Mouse (Mus musculus) heart, postnatal 0 days (tissue): Measurements from ENCODE around the gene Bpifb5. TPM values are rescaled to one million over a fixed set of nuclear protein-coding genes. Genes with fewer than 3 reads are reported as not detected.
A peak's percentile ranks its signal among the peaks of the same experiment; 100 is the strongest.
"Not testable (repeated sequence)": the region's sequence is repeated elsewhere in the genome, so short reads cannot be mapped to it uniquely, and the experiment has no call there.

Source experiments
- ATAC-seq: fragments of 200-750 bp; cut with Nextera tagmentation; 2 replicates; pipeline ENCODE4 v1.8.0; 2017; ENCODE audit warnings: low read depth, moderate number of reproducible peaks, moderate library complexity; ENCODE audit not compliant: insufficient read depth
- DNase-seq: peaks from one replicate; pipeline ENCODE4 v3.0.0-alpha.2; 2016; ENCODE audit warnings: low spot score
- H3K27ac ChIP-seq: fragments of 300-500 bp; sonication (generic); 2 replicates; pipeline ENCODE4 v1.5.1; 2014; ENCODE audit warnings: low read depth, mild to moderate bottlenecking
- H3K27me3 ChIP-seq: fragments of 300-500 bp; sonication (generic); 2 replicates; pipeline ENCODE4 v1.6.1; 2014; ENCODE audit warnings: low read length, mixed read lengths; ENCODE audit not compliant: control insufficient read depth, insufficient read depth
- H3K36me3 ChIP-seq: fragments of 300-500 bp; sonication (generic); replicated peaks from 2 replicates; pipeline ENCODE4 v1.6.1; 2014; ENCODE audit warnings: low read length, mixed read lengths; ENCODE audit not compliant: control insufficient read depth, insufficient read depth
- H3K4me1 ChIP-seq: fragments of 300-500 bp; sonication (generic); 2 replicates; pipeline ENCODE4 v1.6.1; 2014; ENCODE audit warnings: antibody characterized with exemption; ENCODE audit not compliant: control insufficient read depth, insufficient read depth
- H3K4me2 ChIP-seq: fragments of 300-500 bp; sonication (generic); 2 replicates; pipeline ENCODE4 v1.6.1; 2014; ENCODE audit warnings: low read depth, mild to moderate bottlenecking, low read length, moderate library complexity
- H3K4me3 ChIP-seq: fragments of 300-500 bp; sonication (generic); 2 replicates; pipeline ENCODE4 v1.5.1; 2014; ENCODE audit warnings: low read depth, low read length
- H3K9ac ChIP-seq: fragments of 300-500 bp; sonication (generic); replicated peaks from 2 replicates; pipeline ENCODE4 v1.6.1; 2014; ENCODE audit warnings: low read depth, low read length, mixed read lengths
- H3K9me3 ChIP-seq: fragments of 300-500 bp; sonication (generic); replicated peaks from 2 replicates; pipeline ENCODE4 v1.6.1; 2016; ENCODE audit warnings: low read length; ENCODE audit not compliant: control insufficient read depth
- CTCF ChIP-seq: IDR thresholded peaks from 2 replicates; pipeline ENCODE4 v1.5.1; 2016; ENCODE audit warnings: antibody characterized with exemption, control low read depth, low read depth
- EP300 ChIP-seq: IDR thresholded peaks from 2 replicates; pipeline ENCODE4 v1.6.1; 2016; ENCODE audit warnings: antibody characterized with exemption, low read depth
- WGBS: fragments of 180-500 bp; shearing (Covaris S2); extraction: QIAGEN DNeasy Blood & Tissue Kit; methylation state at CpG from one replicate; pipeline ENCODE4 v1.1.7; 2014; 5-methylcytosine and 5-hydroxymethylcytosine counted together
- polyA plus RNA-seq: library from polyadenylated mRNA; unstranded; fragments of >200 nt; fragmentation: Nextera tagmentation; extraction: Ambion mirVana; gene quantifications from 2 replicates; pipeline ENCODE4 v1.2.1, GENCODE M21; 2015
- total RNA-seq: library from RNA; depleted of rRNA; stranded (reverse); fragments of >200 nt; gene quantifications from 2 replicates; pipeline ENCODE4 v1.2.3, GENCODE M21; 2014; ENCODE audit warnings: low replicate concordance; rRNA removed

The Bpifb5 gene
- total RNA-seq (1.2 TPM in 1 of 2 replicates, not detected in the other), polyA plus RNA-seq (0.18 and 0.37 TPM in 2 replicates)

DNA sequence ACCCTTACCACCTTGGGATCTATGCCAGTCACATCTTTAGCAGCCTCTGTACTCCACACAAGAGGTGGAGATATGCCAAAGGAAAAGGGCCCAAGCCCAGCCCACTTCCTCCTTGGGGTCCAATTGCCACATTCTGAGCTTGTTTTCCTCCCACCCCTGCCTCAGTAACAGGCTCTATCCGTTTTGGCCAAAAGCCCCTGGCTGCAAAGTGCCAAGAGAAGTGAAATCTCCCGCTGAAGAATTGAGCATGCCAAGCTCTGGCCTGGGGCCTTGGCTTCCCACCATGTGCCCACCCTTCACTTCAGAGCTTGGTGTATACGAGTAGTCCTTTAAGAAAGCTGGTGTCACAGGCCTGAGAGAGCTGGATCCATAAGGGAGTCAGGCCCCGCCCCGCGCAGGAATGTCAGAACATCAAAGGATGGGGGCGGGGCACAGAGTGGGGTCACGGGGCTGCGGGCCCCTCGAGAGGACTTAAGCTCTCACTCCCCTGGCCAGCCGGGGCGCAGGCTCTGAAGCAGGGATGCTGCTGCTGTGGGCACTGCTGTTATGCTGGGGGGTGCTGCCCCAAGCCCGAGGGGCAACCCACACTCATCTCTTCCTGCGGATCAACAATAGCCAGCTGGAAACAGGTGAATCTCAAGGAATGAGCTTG lies at the start of gene Bpifb5:
Bpifb5 (plus strand) TSS at position 478 of the 652 bp plus-strand sequence.
- no peak within 1 kb of the TSS for H3K4me2 ChIP-seq
- DNase-seq (no peak), ATAC-seq (peak; percentile 47)
- 0 out of 2 replicates have a peak, but pooled peaks cover 16% of the 10 kb centered on the region for H3K4me1 ChIP-seq
- 13% methylated on average over 14 of the region's 14 CpGs for WGBS
- H3K36me3 ChIP-seq, result no peaks in the 10 kb centered on the region
- no peak within 1 kb of the TSS for H3K9ac ChIP-seq
- no peak within 1 kb of the TSS for H3K27ac ChIP-seq
- H3K9me3 ChIP-seq, result no peaks in the 10 kb centered on the region
- H3K27me3 ChIP-seq, result no peaks in the 10 kb centered on the region
- no peak within 1 kb of the TSS for H3K4me3 ChIP-seq
- no peak for TF ChIP-seq EP300
- no peak for TF ChIP-seq CTCF

DNA sequence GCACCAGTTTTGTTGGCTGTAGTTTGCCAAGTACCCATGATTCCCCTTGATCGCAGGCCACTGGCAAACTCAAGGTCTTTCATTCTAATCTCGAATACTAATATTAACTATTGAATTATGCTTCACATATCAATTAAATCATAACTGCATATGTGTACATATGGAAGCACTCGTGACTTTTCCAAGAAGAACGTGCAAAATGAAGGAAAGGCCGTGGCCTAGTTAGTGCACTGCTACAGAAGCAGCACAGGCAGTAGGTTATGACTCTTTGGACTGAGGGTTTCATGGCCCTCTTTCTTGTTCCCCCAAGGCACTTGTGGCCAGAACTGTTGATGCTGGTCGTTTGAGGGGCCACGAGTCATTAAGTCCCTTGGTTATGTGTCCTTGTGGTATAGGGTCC lies 41.6 kb upstream of the Bpifb5 start:
- not testable (repeated sequence) for H3K9ac ChIP-seq, ATAC-seq, DNase-seq, H3K36me3 ChIP-seq, H3K4me3 ChIP-seq, H3K27ac ChIP-seq, H3K27me3 ChIP-seq, H3K4me2 ChIP-seq, H3K4me1 ChIP-seq, H3K9me3 ChIP-seq
- 82% methylated on average over 7 of the region's 7 CpGs for WGBS

GRCm38 (mm10) chr2:154183061-154183460 lies 40.5 kb upstream of the Bpifb5 start:
- H3K4me1 ChIP-seq, H3K36me3 ChIP-seq, H3K27ac ChIP-seq, H3K27me3 ChIP-seq, DNase-seq, H3K9me3 ChIP-seq, H3K4me3 ChIP-seq, H3K9ac ChIP-seq, ATAC-seq, H3K4me2 ChIP-seq: not testable (repeated sequence)
- WGBS, result 75% methylated on average over 4 of the region's 4 CpGs

- 79% methylated on average over 6 of the region's 6 CpGs for WGBS
- Histone ChIP-seq H3K4me2 (no peak overlapping the region), H3K36me3 (no peaks in the 10 kb centered on the region), H3K9ac (no peak overlapping the region), H3K4me3 (no peak overlapping the region), H3K27me3 (no peaks in the 10 kb centered on the region), H3K9me3 (no peaks in the 10 kb centered on the region), H3K27ac (peak overlapping the region; percentile 36; the same call in 1 of the 2 replicates), H3K4me1 (peaks cover 4% of the 10 kb centered on the region; the same call in 1 of the 2 replicates)
- ATAC-seq, result no peak
- no peak for DNase-seq
- no peak for TF ChIP-seq EP300
- no peak for TF ChIP-seq CTCF
These were observed 38.2 kb upstream of the Bpifb5 start for GRCm38 (mm10) chr2:154185319-154185718.

- Histone ChIP-seq H3K27ac (peak overlapping the region; percentile 36; the same call in 1 of the 2 replicates), H3K36me3 (no peaks in the 10 kb centered on the region), H3K4me1 (peaks cover 4% of the 10 kb centered on the region; the same call in 1 of the 2 replicates), H3K9me3 (no peaks in the 10 kb centered on the region), H3K9ac (no peak overlapping the region), H3K27me3 (no peaks in the 10 kb centered on the region), H3K4me2 (no peak overlapping the region), H3K4me3 (no peak overlapping the region)
- TF ChIP-seq EP300, result no peak
- TF ChIP-seq CTCF, result no peak
- peak; percentile 42 for DNase-seq
- WGBS, result 64% methylated on average over 3 of the region's 3 CpGs
- ATAC-seq, result 0 out of 2 replicates have a peak, but pooled peaks have one; percentile 43
These were observed 37.8 kb upstream of the Bpifb5 start for GRCm38 (mm10) chr2:154185748-154186147.

DNA sequence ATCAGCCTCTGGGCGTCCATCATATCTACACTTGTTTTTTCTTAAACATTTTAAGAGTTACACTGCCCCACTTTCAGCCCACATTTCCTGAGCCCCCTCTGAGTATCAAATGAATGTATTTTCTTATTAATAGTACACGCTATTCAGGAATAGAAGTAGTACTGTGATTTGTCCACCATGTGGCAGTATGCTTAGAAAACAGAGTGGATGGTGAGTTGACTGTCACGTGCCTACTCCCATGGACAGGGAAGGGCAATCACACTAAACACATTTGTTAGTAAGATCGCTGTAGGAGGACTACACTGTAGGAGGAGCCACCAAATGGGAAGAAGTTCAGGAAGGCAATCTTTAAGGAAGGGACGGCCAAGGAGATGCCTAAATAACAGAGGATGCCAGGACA lies 36.1 kb upstream of the Bpifb5 start:
- peak; percentile 22; the same call in 1 of the 2 replicates for ATAC-seq

More for the DNA sequence above, 36.1 kb upstream of the Bpifb5 start:
- no peaks in the 10 kb centered on the region for H3K36me3 ChIP-seq
- H3K4me2 ChIP-seq, result no peak overlapping the region
- H3K9ac ChIP-seq, result no peak overlapping the region
- DNase-seq, result peak; percentile 79
- H3K27ac ChIP-seq, result no peak overlapping the region
- no peak overlapping the region for H3K4me3 ChIP-seq
- 35% methylated on average over 5 of the region's 5 CpGs for WGBS
- peaks cover 10% of the 10 kb centered on the region for H3K4me1 ChIP-seq
- no peaks in the 10 kb centered on the region for H3K9me3 ChIP-seq
- no peak for TF ChIP-seq EP300
- peak; percentile 63 for TF ChIP-seq CTCF
- no peaks in the 10 kb centered on the region for H3K27me3 ChIP-seq
